Mouse (Mus musculus): ENCODE results near the gene Fam169a. TPM values are rescaled to one million over a fixed set of nuclear protein-coding genes. Genes with fewer than 3 reads are reported as not detected.

Fam169a gene
- total and polyA plus RNA-seq, 3 experiments, result 0.42 to 0.79 TPM; not detected in 1

DNA sequence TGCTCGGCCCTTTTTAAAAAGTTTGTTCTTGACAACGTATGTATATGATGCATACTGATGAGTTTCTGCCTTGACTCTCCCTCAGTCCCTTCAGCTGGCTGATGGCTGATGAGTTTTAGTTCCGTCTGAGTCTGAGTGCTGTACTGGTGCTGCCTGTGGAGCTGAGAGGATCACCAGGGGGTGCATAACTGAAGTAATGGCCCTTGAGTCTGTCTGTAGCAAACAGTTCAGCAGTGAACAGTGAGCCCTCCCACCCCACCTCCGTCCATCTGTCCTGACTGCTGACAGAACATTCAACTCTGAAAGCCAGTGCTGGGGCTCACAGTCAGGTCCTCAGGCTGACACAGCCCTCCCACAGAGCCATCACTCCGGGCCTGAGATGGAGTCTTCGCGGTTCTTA is 111.9 kb downstream of the Fam169a start:
- Histone ChIP-seq H3K27ac (ENCODE audit: insufficient read depth, low read depth) (no peak overlapping the region), H3K27me3 (replicated peaks) (no peaks in the 10 kb centered on the region), H3K9me3 (replicated peaks; ENCODE audit: low read length) (no peaks in the 10 kb centered on the region), H3K4me2 (ENCODE audit: insufficient read depth, low read depth, poor library complexity, severe bottlenecking) (no peak overlapping the region), H3K4me1 (ENCODE audit: control insufficient read depth in 1 of 2, insufficient read depth in 2 of 2) (no peaks in the 10 kb centered on the region), H3K79me2 (replicated peaks; ENCODE audit: control insufficient read depth, extremely low read depth, insufficient read depth, poor library complexity, severe bottlenecking) (no peaks in the 10 kb centered on the region), H3K36me3 (replicated peaks in 1 of 2; ENCODE audit: control insufficient read depth in 1 of 2, insufficient read depth in 1 of 2, low read length in 1 of 2) (peaks cover 61 to 93% of the 10 kb centered on the region in 2 experiments), H3K4me3 (replicated peaks in 1 of 3; ENCODE audit: low read depth in 2 of 3, low read length in 2 of 3, poor library complexity in 1 of 3) (no peak overlapping the region), H3K9ac (ENCODE audit: insufficient read depth, low read depth) (no peak overlapping the region)
- TF ChIP-seq NRF1 (IDR thresholded peaks at IDR 0.05; ENCODE audit: low read depth, low read length) (no peak), MAX (IDR thresholded peaks at IDR 0.05; ENCODE audit: low read length) (no peak), JUN (IDR thresholded peaks at IDR 0.05; ENCODE audit: insufficient read depth, low read depth, low read length) (no peak), GABPA (IDR thresholded peaks at IDR 0.05; ENCODE audit: insufficient replicate concordance, low read depth, low read length) (no peak), MAZ (IDR thresholded peaks at IDR 0.05; ENCODE audit: low read depth, low read length) (no peak), ZNF384 (IDR thresholded peaks at IDR 0.05; ENCODE audit: low read depth, low read length) (no peak), PAX5 (IDR thresholded peaks at IDR 0.05; ENCODE audit: low read length) (no peak)
- dilution Hi-C loops (cut with MboI; ENCODE audit: extremely low pct_ligation_motif_present, extremely low pct_unique_long_range_greater_than_20kb, low sequenced_read_pairs), result no loop called here
- no peak for DNase-seq (ENCODE audit: extremely low read depth)
- in situ Hi-C loops (cut with MboI; ENCODE audit: low pct_ligation_motif_present, low pct_unique_long_range_greater_than_20kb, low sequenced_read_pairs), result no loop called here

DNA sequence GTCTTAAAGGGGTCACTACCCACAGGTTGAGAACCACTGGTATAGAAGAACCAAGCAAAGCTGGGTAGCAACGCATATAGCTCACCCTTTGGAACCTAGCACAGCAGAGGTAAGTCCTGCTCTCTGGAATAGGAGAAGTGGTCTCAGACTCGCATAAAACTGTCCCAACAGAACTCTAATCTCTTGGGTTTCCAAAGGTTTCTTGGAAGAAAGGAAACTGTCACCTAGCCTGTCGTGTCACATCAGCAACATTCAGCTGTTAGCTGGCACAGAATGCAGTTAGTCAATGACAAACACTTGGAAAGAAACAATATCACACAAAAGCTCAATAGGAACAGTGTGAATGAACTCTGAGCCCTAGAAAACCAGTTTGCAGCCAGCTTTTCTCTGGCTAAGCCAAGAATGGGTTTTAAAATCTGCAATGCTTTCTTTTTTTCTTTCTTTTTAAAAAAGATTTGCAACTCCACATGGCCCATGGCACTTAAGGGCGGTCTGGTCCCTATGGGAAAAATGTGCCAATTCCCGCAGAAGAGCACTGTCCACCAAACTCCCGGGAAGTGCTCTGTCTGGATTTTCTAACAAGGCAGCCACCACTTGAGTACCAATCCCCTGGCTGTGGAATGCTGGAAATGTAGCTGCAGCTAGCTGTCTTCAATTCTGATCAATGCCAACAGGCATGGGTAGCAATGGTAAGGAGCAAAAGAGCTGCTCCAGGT is 113.2 kb downstream of the Fam169a start:
- H3K4me3 ChIP-seq (replicated peaks in 1 of 3; ENCODE audit: low read depth in 2 of 3, low read length in 2 of 3, poor library complexity in 1 of 3), result no peak overlapping the region
- dilution Hi-C loops (cut with MboI; ENCODE audit: extremely low pct_ligation_motif_present, extremely low pct_unique_long_range_greater_than_20kb, low sequenced_read_pairs) (no loop called here), in situ Hi-C loops (cut with MboI; ENCODE audit: low pct_ligation_motif_present, low pct_unique_long_range_greater_than_20kb, low sequenced_read_pairs) (no loop called here)
- H3K27ac ChIP-seq (ENCODE audit: insufficient read depth, low read depth), result no peak overlapping the region
- no peaks in the 10 kb centered on the region for H3K27me3 ChIP-seq (replicated peaks)
- TF ChIP-seq BHLHE40 (IDR thresholded peaks at IDR 0.05; ENCODE audit: low read depth, low read length) (no peak), USF1 (IDR thresholded peaks at IDR 0.05; ENCODE audit: low read depth, low read length) (no peak), USF2 (conservative IDR thresholded peaks at IDR 0.05; ENCODE audit: low read depth, low read length) (no peak), JUN (IDR thresholded peaks at IDR 0.05; ENCODE audit: insufficient read depth, low read depth, low read length) (no peak), TBP (conservative IDR thresholded peaks at IDR 0.05; ENCODE audit: low read depth, low read length) (no peak), CHD1 (IDR thresholded peaks at IDR 0.05; ENCODE audit: low read depth, low read length) (no peak)
- peaks cover 52 to 89% of the 10 kb centered on the region in 2 experiments for H3K36me3 ChIP-seq (replicated peaks in 1 of 2; ENCODE audit: control insufficient read depth in 1 of 2, insufficient read depth in 1 of 2, low read length in 1 of 2)
- H3K79me2 ChIP-seq (replicated peaks; ENCODE audit: control insufficient read depth, extremely low read depth, insufficient read depth, poor library complexity, severe bottlenecking), result no peaks in the 10 kb centered on the region
- no peaks in the 10 kb centered on the region for H3K9me3 ChIP-seq (replicated peaks; ENCODE audit: low read length)
- H3K4me1 ChIP-seq (ENCODE audit: control insufficient read depth in 1 of 2, insufficient read depth in 2 of 2), result no peaks in the 10 kb centered on the region
- DNase-seq (ENCODE audit: extremely low read depth), result no peak
- no peak overlapping the region for H3K9ac ChIP-seq (ENCODE audit: insufficient read depth, low read depth)
- no peak overlapping the region for H3K4me2 ChIP-seq (ENCODE audit: insufficient read depth, low read depth, poor library complexity, severe bottlenecking)

Other genes with a start within 250 kb of the Fam169a start
- not detected in 2 replicates for gene Gcnt4, start 142.6 kb upstream of the Fam169a start, total RNA-seq (2012; rRNA removed)
- gene Gcnt4, start 142.6 kb upstream of the Fam169a start, total RNA-seq (2014; rRNA removed), result not detected in 2 replicates
- not detected in 2 replicates for gene Gcnt4, start 142.6 kb upstream of the Fam169a start, polyA plus RNA-seq (2012; ENCODE audit: insufficient read length, low read depth)
- not detected in 2 replicates for gene 1700029F12Rik, start 32.9 kb upstream of the Fam169a start, total RNA-seq (2012; rRNA removed)
- not detected in 2 replicates for gene 1700029F12Rik, start 32.9 kb upstream of the Fam169a start, total RNA-seq (2014; rRNA removed)
- gene 1700029F12Rik, start 32.9 kb upstream of the Fam169a start, polyA plus RNA-seq (2012; ENCODE audit: insufficient read length, low read depth), result not detected in 2 replicates
- gene Gm6169, start 32.0 kb downstream of the Fam169a start, total RNA-seq (2012; rRNA removed), result 3.7 and 3.9 TPM in 2 replicates
- gene Gm6169, start 32.0 kb downstream of the Fam169a start, total RNA-seq (2014; rRNA removed), result 12.8 and 17.6 TPM in 2 replicates
- gene Gm6169, start 32.0 kb downstream of the Fam169a start, polyA plus RNA-seq (2012; ENCODE audit: insufficient read length, low read depth), result 3.8 and 4.4 TPM in 2 replicates
- 34.8 and 38.0 TPM in 2 replicates for gene Gfm2, start 70.7 kb downstream of the Fam169a start, total RNA-seq (2012; rRNA removed)
- 35.5 and 40.3 TPM in 2 replicates for gene Gfm2, start 70.7 kb downstream of the Fam169a start, total RNA-seq (2014; rRNA removed)
- gene Gfm2, start 70.7 kb downstream of the Fam169a start, polyA plus RNA-seq (2012; ENCODE audit: insufficient read length, low read depth), result 37.4 and 42.1 TPM in 2 replicates
- 152 and 159 TPM in 2 replicates for gene Nsa2, start 70.7 kb downstream of the Fam169a start, total RNA-seq (2012; rRNA removed)
- gene Nsa2, start 70.7 kb downstream of the Fam169a start, total RNA-seq (2014; rRNA removed), result 126 and 138 TPM in 2 replicates
- 305 and 312 TPM in 2 replicates for gene Nsa2, start 70.7 kb downstream of the Fam169a start, polyA plus RNA-seq (2012; ENCODE audit: insufficient read length, low read depth)
- gene Hexb, start 131.1 kb downstream of the Fam169a start, total RNA-seq (2012; rRNA removed), result 26.2 and 31.0 TPM in 2 replicates
- gene Hexb, start 131.1 kb downstream of the Fam169a start, total RNA-seq (2014; rRNA removed), result 75.7 and 80.9 TPM in 2 replicates
- 36.8 and 37.9 TPM in 2 replicates for gene Hexb, start 131.1 kb downstream of the Fam169a start, polyA plus RNA-seq (2012; ENCODE audit: insufficient read length, low read depth)
- 3.7 and 3.9 TPM in 2 replicates for gene Enc1, start 173.8 kb downstream of the Fam169a start, total RNA-seq (2012; rRNA removed)
- gene Enc1, start 173.8 kb downstream of the Fam169a start, total RNA-seq (2014; rRNA removed), result 5.5 and 6.4 TPM in 2 replicates
- gene Enc1, start 173.8 kb downstream of the Fam169a start, polyA plus RNA-seq (2012; ENCODE audit: insufficient read length, low read depth), result 6.1 and 7.0 TPM in 2 replicates

Data from CH12.LX (cell line).